Mouse (Mus musculus) bone marrow, adult 2 months (tissue): ENCODE measurements around the gene Pcbp3. TPM values are rescaled to one million over a fixed set of nuclear protein-coding genes. Genes with fewer than 3 reads are reported as not detected.

Experiments
- H3K27ac ChIP-seq: fragments of 200-500 bp; 2 replicates; pipeline ENCODE4 v1.5.1; 2012; ENCODE audit warnings: low read depth, mild to moderate bottlenecking, control low read depth, inconsistent platforms, low read length; ENCODE audit not compliant: control insufficient read depth, poor library complexity, insufficient read depth
- H3K4me1 ChIP-seq: fragments of 200-500 bp; 2 replicates; pipeline ENCODE4 v1.6.1; 2011; ENCODE audit warnings: low read length; ENCODE audit not compliant: control insufficient read depth, insufficient read depth
- H3K4me3 ChIP-seq: fragments of 200-500 bp; replicated peaks from 2 replicates; pipeline ENCODE3; 2011; ENCODE audit warnings: mild to moderate bottlenecking, low read depth, low read length, control low read depth; ENCODE audit not compliant: control insufficient read depth
- CTCF ChIP-seq: fragments of 200-500 bp; IDR thresholded peaks from 2 replicates; pipeline ENCODE4 v1.5.1; 2011; ENCODE audit warnings: low read length, control low read depth; ENCODE audit not compliant: control insufficient read depth, insufficient read depth
- POLR2A ChIP-seq: fragments of 200-500 bp; IDR thresholded peaks from 2 replicates; pipeline ENCODE4 v1.6.1; 2011; ENCODE audit warnings: low read depth, mild to moderate bottlenecking, control low read depth, low read length, borderline replicate concordance; ENCODE audit not compliant: control insufficient read depth
- WGBS: fragments of 180-500 bp; shearing (Covaris S2); methylation state at CpG from one replicate; pipeline ENCODE4 v1.1.7; 2018; 5-methylcytosine and 5-hydroxymethylcytosine counted together
- polyA plus RNA-seq: library from polyadenylated mRNA; stranded (reverse); fragments of >200 nt; gene quantifications from 2 replicates; pipeline ENCODE4 v1.2.4, GENCODE M21; 2011; ENCODE audit warnings: low replicate concordance; ENCODE audit not compliant: missing spikeins, insufficient read depth, insufficient read length

Gene Pcbp3
- polyA plus RNA-seq, 1 experiment = 4.3 TPM

DNA sequence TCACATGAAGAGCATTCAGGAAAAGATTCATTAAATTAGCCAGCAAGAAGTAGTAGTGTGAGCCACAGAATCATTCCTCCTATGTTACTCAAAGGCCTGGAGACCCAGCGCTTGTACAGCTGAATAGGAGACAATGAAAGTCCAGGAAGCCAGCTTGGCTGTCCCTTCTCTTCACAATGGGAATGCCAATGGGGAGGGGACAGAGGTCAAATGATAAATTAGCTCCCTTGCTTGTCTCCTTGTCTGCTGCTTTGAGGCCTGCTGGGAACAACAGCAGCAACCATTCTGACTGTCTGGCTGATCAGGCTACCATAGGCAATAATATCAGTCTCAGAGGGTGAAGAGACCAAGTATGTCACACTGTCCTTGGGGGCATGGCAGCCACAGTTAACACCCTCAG lies 130.5 kb downstream of the Pcbp3 start:
- TF ChIP-seq CTCF (no peak), POLR2A (no peak)
- Histone ChIP-seq H3K4me3 (no peak overlapping the region), H3K4me1 (no peaks in the 10 kb centered on the region), H3K27ac (no peak overlapping the region)
- WGBS = 93% methylated on average over 1 of the region's 1 CpGs

DNA sequence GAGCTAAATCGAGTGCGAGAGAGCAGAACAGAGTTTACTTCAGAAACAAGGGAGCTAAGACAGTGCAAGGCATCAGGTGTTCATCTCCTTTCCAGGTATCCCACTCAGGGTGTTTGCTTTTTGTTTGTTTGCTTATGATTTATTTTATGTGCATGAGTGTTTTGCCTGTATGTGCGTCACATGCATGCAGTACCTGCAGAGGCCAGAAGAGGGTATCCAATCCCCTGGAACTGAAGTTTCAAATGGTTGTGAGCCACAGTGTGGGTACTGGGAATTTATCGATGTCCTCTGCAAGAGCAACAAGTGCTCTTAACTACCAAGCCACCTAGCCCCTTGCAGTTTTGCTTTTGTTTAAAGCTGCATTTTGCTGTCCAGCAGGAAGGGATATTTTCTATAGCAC lies 132.8 kb downstream of the Pcbp3 start:
- whole genome bisulfite sequencing = 91% methylated on average over 4 of the region's 4 CpGs
- H3K27ac ChIP-seq = no peak overlapping the region
- TF ChIP-seq CTCF = no peak
- no peak for TF ChIP-seq POLR2A
- H3K4me1 ChIP-seq = no peaks in the 10 kb centered on the region
- H3K4me3 ChIP-seq = no peak overlapping the region

DNA sequence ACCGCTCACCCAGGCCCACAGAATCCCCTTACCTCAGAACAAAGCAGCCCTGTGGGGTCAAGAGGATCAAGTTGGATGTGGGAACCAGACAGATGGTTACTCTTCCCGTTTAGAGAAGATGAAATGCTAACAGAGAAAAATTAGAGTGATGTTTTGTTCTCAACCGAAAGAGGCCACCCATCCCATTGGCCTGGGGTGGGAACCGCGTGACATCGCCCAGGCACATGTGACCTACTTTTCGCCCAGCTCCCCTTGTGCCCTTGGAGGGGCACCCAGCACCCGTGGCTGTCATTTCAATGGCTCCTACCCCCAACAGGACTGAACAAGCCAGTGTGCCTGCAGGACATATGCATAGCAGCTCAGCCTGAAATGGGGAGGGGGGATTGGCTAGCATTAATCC lies 139.0 kb downstream of the Pcbp3 start:
- TF ChIP-seq CTCF (no peak), POLR2A (no peak)
- H3K4me3 ChIP-seq = no peak overlapping the region
- 85% methylated on average over 8 of the region's 8 CpGs for WGBS
- H3K27ac ChIP-seq = no peak overlapping the region
- H3K4me1 ChIP-seq = no peaks in the 10 kb centered on the region

DNA sequence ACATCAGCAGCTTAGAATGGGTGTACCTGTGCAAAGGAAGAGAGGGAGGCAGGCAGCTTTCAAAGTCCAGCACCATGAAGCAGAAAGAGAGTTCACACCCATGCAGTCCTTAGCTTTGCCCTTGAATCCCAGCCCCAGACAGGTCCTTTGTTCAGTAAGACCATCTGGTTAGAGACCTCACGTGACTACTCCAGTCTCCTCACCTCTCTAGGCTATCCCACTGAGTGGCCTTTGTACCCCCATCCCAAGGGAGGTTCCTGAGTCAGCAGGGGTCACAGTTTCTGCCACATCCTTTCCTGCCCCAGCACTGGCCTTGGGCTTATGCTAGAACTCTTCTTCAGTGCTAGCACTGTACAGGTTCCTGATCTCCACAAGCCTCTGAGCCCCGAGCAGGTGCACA lies 142.4 kb downstream of the Pcbp3 start:
- WGBS = 63% methylated on average over 2 of the region's 2 CpGs
- Histone ChIP-seq H3K4me3 (no peak overlapping the region), H3K4me1 (no peaks in the 10 kb centered on the region), H3K27ac (no peak overlapping the region)
- no peak for TF ChIP-seq POLR2A
- no peak for TF ChIP-seq CTCF

DNA sequence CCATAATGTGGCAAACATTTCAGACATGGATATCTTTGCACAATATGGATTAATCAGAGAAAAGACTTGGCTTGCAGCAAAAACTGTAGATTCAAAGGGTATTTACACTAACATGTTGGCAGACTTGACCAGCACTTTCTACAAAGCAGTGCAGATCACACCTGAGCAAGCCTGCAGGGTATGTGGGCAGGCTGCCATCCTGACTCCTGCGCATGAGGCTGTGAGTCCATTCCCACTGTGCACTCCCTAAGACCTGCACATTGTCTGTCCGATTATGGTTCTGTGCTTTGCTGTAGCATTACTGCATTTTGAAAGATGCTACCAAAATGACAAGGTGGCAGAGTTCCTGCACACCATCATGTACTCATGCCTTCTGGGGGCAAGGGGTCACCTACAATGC lies 143.3 kb downstream of the Pcbp3 start:
- TF ChIP-seq POLR2A (no peak), CTCF (no peak)
- no peaks in the 10 kb centered on the region for H3K4me1 ChIP-seq
- 88% methylated on average over 2 of the region's 2 CpGs for WGBS

DNA sequence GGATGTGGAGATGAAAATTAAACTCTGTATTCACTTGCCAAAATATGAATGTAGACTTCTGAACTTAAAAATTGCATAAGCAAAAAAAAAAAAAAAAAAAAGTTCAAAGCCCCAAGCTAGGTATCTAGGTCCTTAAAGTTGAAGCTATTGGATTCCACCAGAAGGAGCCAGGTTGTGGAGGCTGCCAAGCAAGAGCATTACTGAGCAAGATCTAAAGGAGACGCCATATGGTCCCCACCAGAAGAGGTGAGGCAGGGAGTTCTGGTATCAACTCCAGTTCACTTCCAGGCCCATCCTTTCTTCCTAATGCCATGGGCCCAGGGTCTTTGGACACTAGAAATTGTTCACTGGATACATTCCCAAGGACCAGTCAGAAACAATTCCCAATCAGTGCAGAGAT lies 144.8 kb downstream of the Pcbp3 start:
- no peak for TF ChIP-seq CTCF
- no peak for TF ChIP-seq POLR2A
- Histone ChIP-seq H3K27ac (no peak overlapping the region), H3K4me3 (no peak overlapping the region), H3K4me1 (no peaks in the 10 kb centered on the region)
- WGBS = 70% methylated on average over 1 of the region's 1 CpGs

More for the DNA sequence above, 143.3 kb downstream of the Pcbp3 start:
- no peak overlapping the region for H3K27ac ChIP-seq
- no peak overlapping the region for H3K4me3 ChIP-seq

DNA sequence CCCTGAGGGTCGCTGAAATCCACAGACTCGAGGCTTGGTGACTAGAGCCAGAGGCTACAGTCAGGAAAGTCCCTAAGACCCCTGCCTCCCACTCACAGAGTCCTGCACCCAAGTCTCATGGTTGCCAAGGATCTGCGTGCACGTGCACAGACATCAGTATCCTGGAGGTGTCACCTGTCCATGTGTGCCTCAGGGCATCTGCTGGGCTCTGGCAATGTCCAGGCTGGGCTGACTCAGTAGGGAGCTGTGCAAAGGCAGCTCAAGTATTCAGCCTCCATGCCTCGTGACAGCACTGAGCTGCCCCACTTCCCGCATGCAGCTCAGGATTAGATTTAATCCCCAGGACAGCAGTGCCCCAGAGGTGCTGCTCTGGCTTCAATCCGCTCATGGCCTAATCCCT lies 145.3 kb downstream of the Pcbp3 start:
- H3K4me3 ChIP-seq = no peak overlapping the region
- 80% methylated on average over 7 of the region's 7 CpGs for WGBS
- no peaks in the 10 kb centered on the region for H3K4me1 ChIP-seq

DNA sequence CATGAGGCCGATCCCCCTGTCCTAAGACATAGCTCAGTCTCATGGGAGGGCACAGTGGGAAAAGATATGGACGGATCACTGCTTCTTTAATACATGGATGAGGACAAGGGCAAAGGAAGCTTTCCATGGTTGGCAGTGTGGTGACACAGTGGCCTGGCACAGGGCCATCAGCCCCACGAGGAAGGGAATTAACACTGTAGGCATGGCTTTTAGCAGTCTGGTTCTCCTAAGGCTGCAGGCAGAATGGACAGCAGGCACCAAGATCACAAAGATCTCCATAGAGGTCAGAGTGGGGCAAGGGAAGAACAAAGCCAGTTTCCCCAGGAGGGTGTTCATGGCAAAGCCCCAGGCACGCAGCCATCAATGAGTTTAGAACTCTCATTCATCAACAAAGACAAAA lies 146.2 kb downstream of the Pcbp3 start:
- TF ChIP-seq CTCF (no peak), POLR2A (no peak)
- Histone ChIP-seq H3K27ac (no peak overlapping the region), H3K4me3 (no peak overlapping the region), H3K4me1 (no peaks in the 10 kb centered on the region)
- WGBS = 60% methylated on average over 4 of the region's 4 CpGs

More for the DNA sequence above, 145.3 kb downstream of the Pcbp3 start:
- TF ChIP-seq POLR2A (no peak), CTCF (no peak)
- no peak overlapping the region for H3K27ac ChIP-seq

DNA sequence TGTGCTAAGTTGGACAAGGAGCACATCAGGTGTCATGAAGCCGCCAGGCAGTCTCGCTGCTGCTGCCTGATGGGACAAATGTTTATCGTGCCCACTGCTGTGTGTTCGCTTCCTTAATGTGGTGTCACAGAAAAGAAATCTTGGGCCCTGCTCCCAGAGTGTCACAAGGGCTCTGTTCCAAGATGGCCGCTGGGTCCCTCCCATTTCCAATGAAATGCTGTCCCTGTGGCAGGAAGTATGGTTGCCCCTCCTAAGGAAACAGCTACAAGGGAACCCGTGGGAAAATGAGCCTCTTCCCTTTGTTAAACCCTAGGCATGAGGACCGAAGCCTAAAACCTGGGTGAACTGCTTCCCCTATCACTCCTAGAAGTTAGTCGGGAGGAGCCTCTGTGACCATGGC lies 146.9 kb downstream of the Pcbp3 start:
- no peaks in the 10 kb centered on the region for H3K4me1 ChIP-seq
- no peak overlapping the region for H3K27ac ChIP-seq
- H3K4me3 ChIP-seq = no peak overlapping the region
- WGBS = 76% methylated on average over 8 of the region's 8 CpGs
- TF ChIP-seq POLR2A (no peak), CTCF (no peak)
